Mouse (Mus musculus) gonadal fat pad, adult 2 months (tissue): Measurements from ENCODE around the gene Cuedc1. TPM values are rescaled to one million over a fixed set of nuclear protein-coding genes. Genes with fewer than 3 reads are reported as not detected.
"Not testable (repeated sequence)": the region's sequence is repeated elsewhere in the genome, so short reads cannot be mapped to it uniquely, and the experiment has no call there.

ENCODE experiments used
- DNase-seq: peaks from one replicate; pipeline ENCODE4 v3.0.0-alpha.2; 2012; ENCODE audit warnings: low read depth
- polyA plus RNA-seq: library from polyadenylated mRNA; depleted of rRNA; stranded (reverse); fragments of >200 nt; gene quantifications from 2 replicates; pipeline ENCODE4 v1.2.3, GENCODE M21; 2012

The Cuedc1 gene
- polyA plus RNA-seq, 1 experiment = 52.3 TPM

DNA sequence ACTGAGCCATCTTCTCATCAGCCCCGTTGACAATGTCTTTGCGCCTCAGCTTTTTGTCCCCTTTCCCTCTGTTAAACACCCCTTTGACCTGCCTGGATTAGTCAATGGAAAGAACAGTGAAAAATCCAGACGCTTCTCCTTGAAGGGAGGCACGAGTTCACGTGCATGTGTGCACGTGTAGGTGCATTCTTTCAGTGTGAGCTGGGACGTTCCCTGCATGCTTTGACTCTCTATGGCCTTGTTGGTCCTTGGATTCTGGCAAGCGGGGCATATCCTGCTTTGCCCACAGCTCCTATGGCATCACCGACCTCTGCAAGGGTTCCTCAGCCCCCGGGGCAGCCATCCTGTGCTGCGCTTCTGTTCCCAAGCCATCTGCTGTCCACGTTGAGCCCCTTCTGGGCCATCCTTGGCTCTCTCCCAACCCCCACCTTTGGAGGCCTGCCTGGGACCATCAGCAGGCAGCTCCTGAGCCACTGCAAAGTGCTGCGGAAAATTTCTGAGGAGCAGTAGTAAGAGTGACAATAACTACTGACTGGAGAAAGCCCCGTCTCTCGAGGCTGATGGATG is 74.1 kb downstream of the Cuedc1 start:
- no peak for DNase-seq

DNA sequence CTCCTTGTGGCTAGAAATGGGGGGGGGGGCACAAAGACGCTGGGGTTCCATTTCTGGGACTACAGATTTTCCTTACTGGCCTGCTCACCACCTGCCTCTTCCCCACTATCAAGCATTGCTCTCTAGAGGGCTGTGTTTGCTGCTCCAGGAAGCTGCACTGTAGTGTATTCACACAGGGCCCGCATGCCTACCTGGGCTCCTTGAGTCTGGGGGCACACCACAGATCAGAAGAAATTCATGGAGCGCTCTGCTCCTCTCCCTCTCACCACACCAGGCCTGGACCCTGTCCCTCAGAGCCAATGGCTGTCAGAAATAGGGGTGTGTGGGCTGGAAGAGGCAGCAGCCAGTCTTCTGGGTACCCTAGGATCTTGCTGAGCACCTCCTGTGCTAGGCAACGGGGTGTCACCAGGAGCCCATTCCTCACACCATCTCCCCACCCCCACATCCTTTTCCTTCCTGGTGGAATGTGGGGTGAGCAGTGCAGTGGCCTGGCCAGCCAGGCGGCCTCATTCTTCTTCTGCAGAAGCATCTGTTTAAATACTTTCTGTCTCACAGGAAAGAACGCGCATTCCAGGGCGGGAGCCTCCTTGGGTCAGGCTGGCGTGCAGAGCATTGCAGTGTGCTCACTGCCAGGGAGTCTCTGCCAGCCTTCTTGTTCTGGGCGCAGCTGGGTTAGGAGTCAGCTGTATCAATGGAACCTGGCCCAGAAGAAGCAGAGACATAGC is 74.9 kb downstream of the Cuedc1 start:
- DNase-seq = no peak

DNA sequence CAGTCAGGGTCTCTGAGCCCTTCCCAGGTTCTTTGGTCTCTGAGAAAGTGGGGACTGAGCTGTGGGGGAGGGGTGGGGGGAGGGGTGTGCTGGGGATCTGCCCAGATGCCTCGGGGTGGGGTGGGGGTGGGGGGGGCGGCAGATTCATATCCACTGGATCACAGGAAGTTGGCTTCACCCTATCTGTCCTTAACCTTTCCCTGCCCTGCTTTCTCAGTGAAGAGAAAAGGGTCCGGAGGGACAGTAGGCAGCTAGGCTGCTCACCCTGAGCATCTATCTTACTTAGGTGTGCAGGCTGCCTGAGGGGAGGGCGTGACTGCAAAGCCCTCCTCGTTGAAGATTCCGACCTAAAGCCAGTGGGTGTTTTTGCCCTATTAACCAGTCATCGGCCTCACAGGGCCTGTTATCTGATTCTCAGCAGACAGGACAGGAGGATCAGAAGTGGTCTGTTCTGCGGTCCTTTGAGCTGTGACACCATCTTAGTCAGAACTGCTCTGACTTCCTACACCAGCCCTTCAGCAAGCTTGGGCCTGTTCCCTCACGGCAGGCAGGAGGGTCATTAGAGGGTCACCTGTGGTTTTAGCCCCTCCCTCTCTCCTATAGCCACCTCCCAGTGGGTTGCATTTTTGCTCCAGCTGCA is 75.6 kb downstream of the Cuedc1 start:
- DNase-seq = no peak

DNA sequence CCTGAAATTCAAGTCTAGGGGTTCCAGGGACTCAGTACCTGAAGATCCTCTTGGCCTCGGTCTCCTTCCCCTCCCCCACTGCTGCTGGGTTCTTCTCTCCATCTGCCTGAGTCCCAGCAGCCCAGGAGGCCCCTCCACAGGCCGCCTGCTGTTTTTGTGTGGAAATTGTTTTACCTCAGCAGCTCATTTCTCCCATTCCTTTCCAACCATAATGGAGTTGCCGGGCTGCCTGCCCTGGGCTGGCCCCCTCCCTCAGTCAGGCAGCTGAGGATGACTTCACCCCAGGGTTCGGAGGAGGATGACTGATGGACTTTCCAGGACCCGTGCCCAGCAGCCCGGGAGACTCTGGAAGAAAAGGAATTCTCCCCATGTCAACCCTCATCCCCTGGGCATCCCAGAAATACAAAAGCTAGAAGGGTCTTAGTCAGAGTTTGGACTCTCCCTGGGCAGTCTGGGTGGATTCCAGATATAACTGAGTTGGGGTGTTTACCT is 82.7 kb downstream of the Cuedc1 start:
- no peak for DNase-seq

DNA sequence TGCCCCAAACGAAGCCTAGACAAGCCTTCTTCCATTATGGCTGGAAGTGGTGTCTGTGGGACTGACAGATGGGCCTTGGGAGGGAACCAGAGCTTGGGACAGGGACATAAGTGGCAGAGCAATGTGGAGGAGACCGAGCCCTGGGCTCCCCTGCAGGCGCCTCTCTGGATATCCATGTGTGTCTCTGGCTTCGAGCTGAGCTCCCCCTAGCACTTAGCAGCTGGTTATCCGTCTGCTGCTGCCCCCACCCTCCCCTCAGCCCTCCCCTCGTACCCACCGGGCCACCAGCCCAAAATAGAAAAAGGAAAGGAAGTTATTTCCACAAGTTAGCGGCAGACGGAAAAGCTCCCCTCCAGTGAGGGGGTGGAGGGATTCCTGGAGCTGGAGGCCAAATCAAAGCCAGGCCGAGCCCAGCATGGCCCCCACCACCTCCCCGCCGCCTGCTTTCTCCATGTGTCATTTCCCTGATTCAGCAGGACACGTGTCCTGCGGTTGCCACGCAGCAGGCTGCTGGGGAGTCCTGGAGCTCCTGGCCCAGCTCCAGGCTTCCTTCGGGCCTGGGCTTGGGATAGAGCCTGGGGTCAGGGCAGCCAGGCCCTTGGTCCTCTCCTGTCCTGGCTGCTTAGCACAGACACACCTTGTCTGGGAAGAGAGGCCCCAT is 83.2 kb downstream of the Cuedc1 start:
- no peak for DNase-seq

DNA sequence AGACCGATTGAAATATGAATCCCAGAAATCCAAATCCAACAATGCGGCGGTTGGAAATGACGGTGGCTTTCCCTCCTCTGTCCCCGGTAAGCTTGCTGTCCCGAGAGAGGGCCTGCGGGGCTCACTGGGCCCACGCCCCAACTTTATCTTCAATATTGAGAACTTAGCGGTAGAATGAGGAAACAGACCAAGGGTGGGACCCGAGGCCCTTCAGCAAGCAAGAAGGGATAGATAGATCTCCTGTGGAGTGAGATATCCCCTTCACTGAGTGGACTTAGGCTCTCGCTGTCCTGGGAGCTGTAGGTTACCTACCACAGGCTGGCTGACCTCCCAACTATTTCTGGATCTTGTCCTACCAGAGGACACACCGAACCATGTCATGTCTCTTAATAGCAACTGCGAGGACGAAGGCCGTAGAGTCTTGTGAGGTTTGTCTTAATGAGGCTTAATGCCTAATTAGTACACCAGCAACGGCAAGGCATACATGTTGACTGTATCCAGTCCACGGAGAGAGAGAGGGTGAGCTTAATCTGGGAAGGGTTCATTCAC is 86.8 kb downstream of the Cuedc1 start:
- no peak for DNase-seq

DNA sequence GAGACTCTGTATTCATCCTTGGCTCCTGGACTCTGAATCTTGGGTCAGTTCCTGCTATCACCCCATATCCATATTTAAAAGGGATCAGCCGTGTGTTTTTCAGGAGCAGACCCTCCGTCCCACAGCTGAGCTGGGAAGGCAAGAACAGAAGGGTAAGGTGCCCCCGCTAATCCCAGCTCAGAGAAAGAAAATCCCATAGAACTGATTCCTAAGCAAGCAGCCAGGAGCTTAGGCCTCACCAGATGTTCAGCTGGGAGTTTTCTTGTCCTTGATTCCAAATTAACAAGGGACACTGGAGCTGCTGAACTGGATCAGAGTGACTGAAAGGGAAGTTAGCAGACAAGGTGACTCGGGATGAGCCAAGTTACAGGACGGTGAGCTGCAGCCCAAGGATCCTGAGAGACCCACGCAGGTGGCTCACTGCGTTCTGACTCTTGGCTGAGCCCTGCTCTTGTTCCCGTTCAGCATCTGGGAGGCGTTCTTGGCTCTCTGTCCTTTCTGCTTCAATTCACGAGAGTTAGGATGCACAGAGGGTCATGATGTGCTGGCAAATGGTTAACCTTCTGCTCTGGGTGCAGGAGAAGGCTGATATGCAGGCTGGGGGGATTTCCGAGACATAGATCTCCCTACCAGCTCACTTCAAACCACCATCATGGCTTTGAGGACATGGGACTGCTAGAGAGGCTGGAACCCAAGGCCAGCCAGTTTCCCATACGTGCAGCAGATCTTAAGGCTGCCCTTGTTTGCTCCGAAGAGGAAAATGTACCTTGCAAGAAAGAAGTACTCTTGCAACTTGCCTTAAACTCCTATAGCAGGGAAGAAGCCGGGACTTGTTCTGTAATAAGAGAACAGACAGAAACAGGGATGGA is 88.5 kb downstream of the Cuedc1 start:
- DNase-seq = no peak

DNA sequence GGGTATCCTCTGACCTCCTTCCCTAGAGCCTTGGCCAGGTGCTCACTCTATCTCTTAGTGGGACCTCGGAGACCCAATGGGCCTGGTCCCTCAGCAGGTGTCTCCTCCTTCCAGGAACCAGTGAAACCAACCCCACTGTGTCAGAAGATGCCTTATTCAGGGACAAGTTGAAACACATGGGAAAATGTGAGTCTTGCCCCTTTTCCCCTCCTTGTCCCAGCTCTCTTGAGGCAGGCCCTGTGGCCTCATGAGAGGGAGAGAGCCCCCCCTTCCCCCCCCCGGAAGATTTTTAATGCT is 89.0 kb downstream of the Cuedc1 start:
- no peak for DNase-seq

DNA sequence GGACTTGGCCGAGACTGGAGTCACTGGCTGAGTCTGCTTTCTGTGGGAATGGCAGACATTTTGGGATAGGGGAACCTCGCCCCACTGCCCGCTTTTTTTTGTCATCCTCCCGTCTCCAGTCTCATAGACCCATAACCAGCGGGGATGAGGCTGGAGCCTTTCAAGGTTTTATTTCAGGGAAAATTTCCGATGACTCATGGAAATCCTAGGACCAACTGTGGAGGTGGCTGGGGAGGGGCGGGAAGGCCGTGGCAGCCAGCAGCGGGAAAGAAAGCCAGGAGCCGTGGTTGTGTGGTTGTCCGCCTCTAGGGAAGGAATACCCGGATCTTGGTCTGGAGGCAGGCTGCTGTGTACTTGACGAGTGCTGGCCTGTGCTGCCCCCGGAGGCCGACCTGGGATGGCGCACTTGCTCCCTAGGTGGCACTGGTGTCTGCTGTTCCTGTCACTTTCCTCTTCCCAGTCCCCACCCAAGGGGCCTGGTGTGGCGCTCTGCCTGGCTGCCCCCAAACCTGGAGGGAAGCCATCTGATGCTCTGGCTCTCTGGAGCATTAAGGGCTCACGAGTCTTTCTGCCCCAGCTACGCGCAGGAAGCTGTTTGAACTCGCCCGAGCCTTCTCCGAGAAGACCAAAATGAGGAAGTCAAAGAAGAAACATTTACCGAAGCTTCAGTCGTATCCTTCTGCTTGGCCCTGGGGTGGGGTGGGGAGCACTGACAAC is 89.7 kb downstream of the Cuedc1 start:
- no peak for DNase-seq

DNA sequence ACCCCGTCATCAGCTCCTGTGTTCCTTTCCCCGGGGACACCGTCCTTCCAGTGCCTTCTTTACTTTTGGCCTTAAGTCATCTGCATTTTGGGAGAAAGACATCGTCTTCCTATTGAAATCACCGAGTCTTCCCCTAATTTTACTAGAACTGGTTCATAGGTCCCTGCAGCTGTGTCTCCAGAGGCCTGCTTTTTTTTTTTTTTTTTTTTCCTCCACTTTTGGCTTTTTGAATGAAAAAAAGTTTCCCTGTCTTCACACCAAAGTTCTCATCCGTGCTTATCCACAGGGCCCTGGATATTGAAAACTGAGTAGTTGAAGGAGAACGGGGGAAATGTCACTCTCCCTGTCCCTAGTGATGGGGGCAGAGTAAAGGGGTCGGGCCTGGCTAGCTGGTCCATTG is 90.4 kb downstream of the Cuedc1 start:
- DNase-seq = no peak

DNA sequence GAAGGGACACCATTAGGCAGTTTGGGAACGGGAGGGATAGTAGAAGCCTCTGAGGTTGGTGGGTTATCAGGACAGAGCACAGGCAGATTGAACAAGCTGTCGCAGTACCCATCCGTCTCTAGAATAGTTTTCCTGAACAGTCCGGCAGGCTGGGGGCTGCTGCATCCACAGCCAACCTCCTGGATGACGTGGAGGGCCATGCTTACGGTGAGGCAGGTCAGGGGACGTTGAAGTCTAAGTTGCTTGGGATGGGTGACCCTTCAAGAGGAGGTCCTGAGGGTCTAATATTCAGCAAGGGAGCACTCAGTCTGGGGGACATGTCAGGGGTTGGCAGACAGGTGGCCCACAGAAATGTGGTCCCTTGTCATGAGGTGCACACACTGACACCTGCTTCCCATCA is 90.8 kb downstream of the Cuedc1 start:
- no peak for DNase-seq

DNA sequence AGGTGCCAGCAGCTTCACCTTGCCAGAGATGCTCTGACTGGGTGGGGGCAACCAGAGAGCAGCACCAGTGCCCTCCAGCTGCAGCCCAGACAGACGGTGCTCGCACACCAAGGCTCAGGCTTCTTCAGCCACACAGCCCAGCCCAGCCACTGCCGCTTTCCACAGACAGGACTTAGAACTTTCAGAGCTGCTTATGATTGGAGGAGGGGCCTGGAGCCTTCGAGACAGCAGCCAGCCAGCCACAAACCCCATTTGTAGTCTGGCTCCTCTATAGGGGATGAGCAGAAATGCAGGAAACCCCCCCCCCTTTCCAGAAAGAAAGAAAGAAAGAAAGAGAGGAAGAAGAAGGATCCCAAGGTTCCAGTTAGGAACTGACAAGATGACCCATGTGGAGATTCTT is 94.7 kb downstream of the Cuedc1 start:
- DNase-seq = no peak

DNA sequence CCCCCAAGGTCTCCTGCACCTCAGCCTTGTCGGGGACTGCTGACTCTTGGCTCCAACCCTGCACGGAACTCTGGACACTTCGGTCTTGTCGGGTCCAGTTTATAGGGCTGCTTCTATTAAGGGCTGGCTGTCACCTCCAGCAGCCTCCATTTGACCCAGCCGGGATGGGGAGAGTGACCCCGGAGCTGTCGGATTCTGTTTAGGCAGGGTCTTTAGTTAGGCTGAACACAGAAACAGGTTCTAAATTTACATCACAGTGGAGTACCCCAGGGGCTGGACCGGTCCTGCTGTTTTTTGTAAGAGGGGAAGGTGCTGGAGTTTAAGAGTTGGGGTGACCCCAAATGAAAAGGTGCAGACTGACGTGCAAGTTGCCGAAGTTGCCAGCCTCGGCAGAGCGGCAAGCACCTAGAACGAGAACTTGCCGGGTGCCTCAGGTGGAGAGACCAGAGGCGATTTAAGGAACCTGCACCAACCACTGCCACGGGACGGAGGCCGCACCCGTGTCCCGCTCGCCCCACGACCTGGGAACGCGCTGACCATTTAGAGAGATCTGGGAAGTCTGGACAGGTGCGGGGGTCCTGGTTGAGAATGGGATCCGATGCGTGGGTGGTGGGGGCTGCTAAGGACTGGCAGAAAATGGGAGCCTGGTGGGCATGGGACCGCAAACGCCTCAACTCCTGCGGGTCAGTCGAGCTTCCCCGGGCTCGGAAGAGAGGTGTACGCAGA is 95.4 kb downstream of the Cuedc1 start:
- DNase-seq = no peak

DNA sequence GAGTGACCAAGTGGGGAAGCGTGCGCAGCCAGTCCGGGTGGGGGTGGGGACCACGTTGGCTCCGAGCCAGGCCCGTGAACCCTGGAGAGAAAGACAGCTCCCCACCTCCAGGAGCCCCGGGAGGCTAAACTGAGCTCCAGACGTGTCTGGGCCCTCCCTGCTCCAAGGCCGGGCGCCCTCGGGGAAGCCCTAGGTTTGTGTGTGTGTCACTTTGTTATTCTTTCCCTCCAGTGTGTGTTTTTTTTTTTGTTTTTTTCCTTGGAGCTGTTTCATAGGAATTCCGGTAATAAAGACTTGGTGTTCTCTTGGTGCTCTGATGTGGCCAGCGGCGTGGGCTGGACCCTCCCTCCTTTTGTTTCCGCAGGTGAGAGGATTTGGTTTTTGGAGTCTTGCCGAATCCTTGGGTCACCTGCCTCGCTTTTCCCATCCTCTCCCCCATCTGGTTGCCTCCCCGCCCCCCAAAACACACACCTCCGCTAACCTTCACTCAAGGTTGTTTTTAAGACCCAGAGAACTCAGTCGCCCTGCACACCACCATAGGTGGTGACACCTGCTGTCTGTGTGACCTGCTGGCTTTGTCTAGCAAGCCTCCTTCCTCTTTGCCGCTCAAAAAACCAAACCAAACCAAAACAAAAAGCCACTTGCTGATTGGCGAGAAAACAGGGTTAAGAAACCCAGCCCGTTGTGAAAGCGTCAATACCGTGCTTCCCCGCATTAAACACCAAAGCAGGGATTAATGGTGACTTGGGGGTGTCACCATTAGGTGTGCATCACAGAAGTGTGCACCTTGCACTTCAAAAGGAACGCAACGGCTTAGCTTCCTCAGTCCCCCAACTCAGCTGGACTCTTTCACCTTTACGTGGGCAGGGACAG is 96.2 kb downstream of the Cuedc1 start:
- no peak for DNase-seq

DNA sequence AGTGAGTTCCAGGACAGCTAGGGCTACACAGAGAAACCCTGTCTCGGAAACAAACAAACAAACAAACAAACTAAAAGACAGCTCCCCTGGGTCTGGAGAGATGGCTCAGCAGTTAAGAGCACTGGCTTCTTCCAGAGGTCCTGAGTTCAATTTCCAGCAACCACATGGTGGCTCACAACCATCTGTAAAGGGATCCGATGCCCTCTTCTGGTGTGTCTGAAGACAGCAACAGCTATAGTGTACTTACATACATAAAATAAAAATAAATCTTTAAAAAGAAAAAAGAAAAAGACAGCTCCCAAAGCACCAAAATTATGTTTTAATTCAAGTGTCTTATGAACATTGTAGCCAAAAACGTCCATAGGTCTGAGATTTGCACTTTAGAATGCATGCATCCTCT is 97.8 kb downstream of the Cuedc1 start:
- DNase-seq = not testable (repeated sequence)

DNA sequence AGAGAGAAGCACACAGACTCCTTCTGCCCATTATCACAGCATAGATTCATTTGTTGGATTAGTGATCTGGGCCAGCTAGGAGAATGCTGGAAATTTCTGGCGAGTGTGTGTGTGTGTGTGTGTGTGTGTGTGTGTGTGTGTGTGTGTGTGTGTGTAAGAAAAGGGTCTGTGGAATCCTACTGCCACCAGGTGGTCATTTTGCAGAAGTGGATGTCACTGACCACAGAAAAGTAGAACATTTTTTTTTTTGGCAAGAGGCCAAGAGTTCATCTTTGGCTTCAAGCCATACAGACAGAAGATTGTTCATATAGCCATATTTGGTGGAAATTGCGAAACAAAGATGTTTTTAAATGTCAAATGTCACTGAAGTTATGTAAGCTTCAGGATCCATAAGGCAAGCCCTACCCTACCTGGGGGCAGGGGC is 99.3 kb downstream of the Cuedc1 start:
- no peak for DNase-seq

DNA sequence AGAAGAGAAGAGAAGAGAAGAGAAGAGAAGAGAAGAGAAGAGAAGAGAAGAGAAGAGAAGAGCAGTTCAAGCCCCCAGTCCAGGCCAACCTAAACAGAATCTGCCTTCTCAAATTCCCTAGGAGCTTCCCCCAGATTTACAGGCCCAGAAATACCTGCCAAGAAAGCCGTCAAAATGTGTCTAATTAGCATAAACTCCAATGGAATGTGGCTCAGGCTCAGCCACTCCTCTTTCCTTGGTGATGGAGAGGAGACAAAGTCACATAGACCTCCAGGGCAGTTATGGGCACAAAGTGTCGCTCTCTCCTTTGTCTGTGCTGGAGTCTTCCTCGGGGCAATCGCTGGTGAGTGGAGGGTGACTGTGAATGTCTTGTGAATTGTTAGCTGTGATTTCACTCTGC is 100.4 kb downstream of the Cuedc1 start:
- DNase-seq = no peak

DNA sequence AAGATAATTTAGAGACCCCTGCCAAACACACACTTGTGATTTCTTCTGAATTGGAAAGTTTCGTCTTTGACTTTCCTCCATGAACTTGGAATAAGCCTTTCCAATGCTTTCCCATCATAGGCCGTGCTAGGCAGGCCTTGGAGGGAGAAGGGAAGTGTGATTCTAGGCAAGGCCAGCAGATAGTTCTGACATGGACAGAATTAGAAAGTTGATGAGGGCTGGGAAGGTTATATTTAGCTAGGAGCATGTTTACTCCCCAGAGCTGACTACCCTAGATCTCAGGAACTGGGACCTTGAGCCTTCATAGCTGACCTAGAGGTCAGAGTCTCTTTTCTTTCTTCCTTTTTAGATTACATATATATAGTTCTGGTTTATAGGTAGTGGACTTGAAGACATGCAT is 103.3 kb downstream of the Cuedc1 start:
- no peak for DNase-seq

DNA sequence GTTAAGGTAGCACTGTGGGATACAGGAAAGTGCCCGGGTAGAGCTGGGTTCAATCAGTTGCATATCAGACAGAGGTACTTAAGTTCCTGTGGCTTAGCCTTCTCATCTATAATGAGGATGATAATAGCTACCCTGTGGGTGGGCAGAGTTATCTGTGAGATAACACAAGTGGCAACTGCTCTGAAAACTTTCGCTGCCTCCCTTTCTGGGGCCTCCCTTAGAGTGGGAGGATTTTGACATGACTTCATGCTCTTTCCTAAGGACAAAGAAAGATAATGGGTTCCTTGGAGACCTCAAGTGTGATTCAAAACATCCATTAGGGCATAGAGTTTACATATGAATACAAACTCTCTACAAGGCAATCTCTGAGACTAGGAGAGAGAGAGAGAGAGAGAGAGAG is 104.2 kb downstream of the Cuedc1 start:
- no peak for DNase-seq
